Mouse (Mus musculus): Measurements from ENCODE around the gene B4galnt1. TPM values are rescaled to one million over a fixed set of nuclear protein-coding genes. Genes with fewer than 3 reads are reported as not detected.
"Not testable (repeated sequence)": the region's sequence is repeated elsewhere in the genome, so short reads cannot be mapped to it uniquely, and the experiment has no call there.

Gene B4galnt1
- total RNA-seq, 2 experiments from 2014 or later = 116 to 122 TPM

DNA sequence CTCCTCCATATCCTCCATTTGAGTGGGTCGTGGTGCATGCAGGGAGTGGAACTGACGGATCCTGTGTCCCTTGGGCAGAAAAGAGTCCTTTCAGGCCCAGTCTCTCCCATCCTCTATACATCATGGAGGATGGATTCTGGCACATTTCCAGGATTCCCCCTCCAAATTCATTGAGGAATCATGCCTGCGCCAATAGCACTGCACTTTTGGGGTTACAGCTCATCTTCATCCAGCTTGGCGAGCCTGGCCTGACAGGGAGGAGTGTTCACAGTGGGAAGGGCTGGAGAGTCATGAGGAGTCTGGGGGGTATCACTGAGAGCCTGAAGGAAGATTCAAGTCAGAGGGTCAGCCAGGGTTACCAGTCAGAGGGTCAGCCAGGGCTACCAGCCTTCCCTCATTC lies 17.6 kb downstream of the B4galnt1 start:
- intact Hi-C loops (cut with DNase I) = no loop called here
- no peak for DNase-seq (ENCODE audit: low spot score in 2 of 2)

- DNase-seq (ENCODE audit: low spot score in 2 of 2) = no peak
Observed at GRCm38 (mm10) chr10:127183759-127184158, 18.7 kb downstream of the B4galnt1 start.

GRCm38 (mm10) chr10:127185101-127185500 lies 20.1 kb downstream of the B4galnt1 start:
- intact Hi-C loops (cut with DNase I) = no loop called here
- DNase-seq (ENCODE audit: low spot score in 2 of 2) = peak in 1 of 2 experiments; percentile 31

More at GRCm38 (mm10) chr10:127183759-127184158, 18.7 kb downstream of the B4galnt1 start:
- intact Hi-C loops (cut with DNase I) = no loop called here

GRCm38 (mm10) chr10:127185506-127185905 lies 20.5 kb downstream of the B4galnt1 start:
- no peak for DNase-seq (ENCODE audit: low spot score in 2 of 2)
- intact Hi-C loops (cut with DNase I) = no loop called here

DNA sequence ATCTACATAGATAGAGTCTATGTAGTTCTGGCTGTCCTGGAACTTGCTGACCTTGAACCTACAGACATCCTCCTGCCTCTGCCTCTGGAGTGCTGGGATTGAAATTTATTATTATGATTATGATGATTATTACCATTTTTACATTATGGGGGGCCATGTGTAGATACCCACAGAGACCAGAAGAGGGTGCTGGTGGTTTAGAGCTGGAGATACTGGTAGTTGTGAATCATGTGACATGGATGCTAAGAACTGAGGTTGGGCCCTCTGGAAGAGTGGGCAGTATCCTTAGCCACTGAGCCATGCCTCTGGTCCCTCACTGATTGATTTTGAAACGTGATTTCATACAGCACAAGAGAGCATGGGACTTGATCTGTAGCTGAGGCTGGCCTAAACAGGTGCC lies 21.4 kb downstream of the B4galnt1 start:
- DNase-seq (ENCODE audit: low spot score in 2 of 2) = no peak
- intact Hi-C loops (cut with DNase I) = no loop called here

- intact Hi-C loops (cut with DNase I) = no loop called here
- peak; percentile 82 to 86 for DNase-seq (ENCODE audit: low spot score in 2 of 2)
Observed at GRCm38 (mm10) chr10:127187371-127188078, 22.5 kb downstream of the B4galnt1 start.

- intact Hi-C loops (cut with DNase I) = no loop called here
- no peak for DNase-seq (ENCODE audit: low spot score in 2 of 2)
Observed at GRCm38 (mm10) chr10:127188079-127188453, 23.0 kb downstream of the B4galnt1 start.

- DNase-seq (ENCODE audit: low spot score in 2 of 2) = peak; percentile 54 to 77
- intact Hi-C loops (cut with DNase I) = no loop called here
Observed at GRCm38 (mm10) chr10:127188465-127189115, 23.6 kb downstream of the B4galnt1 start.

GRCm38 (mm10) chr10:127189116-127189650 lies 24.2 kb downstream of the B4galnt1 start:
- DNase-seq (ENCODE audit: low spot score in 2 of 2) = peak in 1 of 2 experiments; percentile 19
- intact Hi-C loops (cut with DNase I) = no loop called here

DNA sequence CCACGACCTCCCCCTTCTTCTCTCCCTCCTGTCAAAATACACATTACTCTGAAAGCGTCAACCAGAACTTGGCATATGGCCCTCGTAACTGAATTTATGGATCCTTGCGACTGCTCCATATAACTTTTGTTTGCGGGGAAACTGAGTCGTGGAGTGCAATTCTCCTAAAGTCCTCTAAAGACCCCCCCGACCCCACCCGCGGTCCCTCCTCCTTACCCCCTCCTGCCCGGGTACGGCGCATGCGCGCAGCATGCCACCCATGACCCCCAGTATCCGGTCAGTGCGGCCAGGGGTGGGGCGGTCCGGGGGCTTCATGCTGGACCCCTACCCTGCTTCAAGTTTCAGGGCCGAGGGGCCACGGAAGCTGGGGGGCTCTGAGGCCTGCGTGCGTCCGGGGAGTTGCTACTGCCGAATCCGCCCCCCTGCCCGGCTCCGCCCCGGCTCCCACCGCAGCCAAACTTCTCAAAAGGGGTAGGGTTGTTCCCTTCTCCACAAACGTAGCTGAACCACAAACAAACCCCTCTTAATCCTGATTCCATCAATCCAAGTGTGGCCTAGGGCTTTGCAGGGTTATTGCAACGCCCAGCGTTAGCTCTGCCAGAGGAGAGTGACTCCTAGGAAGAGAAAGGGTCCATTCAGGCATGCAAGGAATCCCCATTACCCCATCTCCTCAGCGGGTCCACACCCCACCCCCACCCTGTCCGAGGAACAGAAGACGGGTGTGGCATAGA lies 24.8 kb downstream of the B4galnt1 start, which contains the start of gene Arhgef25:
Gene Arhgef25 (minus strand): TSS at position 433 of the 731 bp plus-strand sequence.
- intact Hi-C loops (cut with DNase I) = no loop called here
- DNase-seq (ENCODE audit: low spot score in 2 of 2) = peak in 1 of 2 experiments; percentile 32

- intact Hi-C loops (cut with DNase I) = no loop called here
- DNase-seq (ENCODE audit: low spot score in 2 of 2) = no peak
Observed at GRCm38 (mm10) chr10:127190398-127191190, 25.6 kb downstream of the B4galnt1 start.

GRCm38 (mm10) chr10:127191191-127192056 lies 26.4 kb downstream of the B4galnt1 start:
- no peak for DNase-seq (ENCODE audit: low spot score in 2 of 2)
- intact Hi-C loops (cut with DNase I) = no loop called here

- DNase-seq (ENCODE audit: low spot score in 2 of 2); intact Hi-C loops (cut with DNase I): not testable (repeated sequence)
Observed at GRCm38 (mm10) chr10:127192057-127192328, 27.0 kb downstream of the B4galnt1 start.

DNA sequence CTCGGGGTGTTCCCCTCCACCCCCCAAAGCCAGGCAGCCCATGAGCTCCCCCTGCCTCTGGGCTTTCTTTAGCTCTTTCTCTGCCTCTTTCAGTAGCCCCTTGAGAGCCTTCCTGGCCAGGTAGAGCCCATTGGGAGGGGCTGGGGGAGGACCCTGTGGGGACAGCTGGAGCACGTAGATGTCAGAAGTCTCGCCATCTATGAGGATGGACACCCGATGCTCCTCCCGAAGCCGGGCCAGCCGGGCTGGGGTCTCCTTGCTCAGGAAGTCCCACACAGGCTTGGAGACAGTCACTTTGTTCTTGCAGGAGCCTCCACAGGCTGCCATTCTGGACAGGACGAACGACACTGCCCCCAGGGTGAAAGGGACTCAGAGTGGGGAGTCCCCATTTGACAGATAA lies 28.0 kb downstream of the B4galnt1 start:
- intact Hi-C loops (cut with DNase I) = no loop called here

DNA sequence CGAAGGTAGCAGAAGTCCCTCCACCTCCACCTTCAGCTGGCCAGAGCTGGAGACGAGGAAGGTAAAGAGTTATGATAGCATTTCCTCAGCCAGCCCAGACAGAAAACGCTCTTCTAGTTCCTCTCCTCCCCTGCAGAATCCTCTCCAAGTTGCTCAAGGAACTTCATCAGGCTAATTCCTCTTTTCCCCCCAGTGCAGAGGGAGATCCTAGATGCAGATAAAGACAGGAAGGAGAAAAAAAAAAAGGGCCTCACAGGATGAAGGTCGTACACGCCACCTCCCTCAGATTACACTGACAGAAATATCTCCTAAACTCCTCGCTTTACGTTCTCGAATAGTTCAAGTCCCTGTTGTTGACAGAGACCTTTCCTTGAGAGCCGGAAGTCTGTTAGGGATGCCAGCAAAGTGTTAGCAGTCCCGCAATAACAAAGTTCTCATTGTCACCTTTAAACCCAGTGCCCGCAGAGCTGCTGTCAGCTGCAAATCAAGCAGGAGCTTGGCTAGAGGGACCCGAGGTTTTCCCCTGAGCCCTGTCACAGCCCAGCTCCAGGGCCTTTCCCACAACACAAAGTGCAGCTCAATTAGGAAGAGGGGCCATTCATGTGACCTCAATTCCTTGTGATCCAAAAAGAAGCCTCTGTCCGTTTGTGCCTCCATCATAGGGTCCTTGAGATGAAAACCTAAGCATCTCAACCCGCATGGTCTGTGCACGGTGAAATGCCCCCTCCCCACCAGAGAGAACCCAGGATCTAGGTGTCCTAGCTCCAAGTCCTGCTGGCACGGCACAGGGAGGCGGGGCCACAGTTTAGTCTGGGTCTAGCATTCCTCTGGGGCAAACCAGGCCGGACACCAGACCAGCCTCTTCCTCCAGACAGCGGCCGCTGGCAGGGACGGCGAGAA lies 29.7 kb downstream of the B4galnt1 start:
- peak in 1 of 2 experiments; percentile 66 for DNase-seq (ENCODE audit: low spot score in 2 of 2)
- intact Hi-C loops (cut with DNase I) = loop anchor here (2.0 kb wide), 1 partner anchor 16 kb away; the partner anchor contains the start of gene Pip4k2c

More for the DNA sequence above, 28.0 kb downstream of the B4galnt1 start:
- DNase-seq (ENCODE audit: low spot score in 2 of 2) = no peak

- peak in 1 of 2 experiments; percentile 62 for DNase-seq (ENCODE audit: low spot score in 2 of 2)
Observed at GRCm38 (mm10) chr10:127195328-127196129, 30.5 kb downstream of the B4galnt1 start, which contains the start of gene Dtx3. TSS of gene Dtx3 (minus strand) at chr10:127195728.

GRCm38 (mm10) chr10:127196392-127196791 lies 31.4 kb downstream of the B4galnt1 start:
- intact Hi-C loops (cut with DNase I) = no loop called here
- peak; percentile 67 to 74 for DNase-seq (ENCODE audit: low spot score in 2 of 2)

More at GRCm38 (mm10) chr10:127195328-127196129, 30.5 kb downstream of the B4galnt1 start, which contains the start of gene Dtx3:
- intact Hi-C loops (cut with DNase I) = loop anchor here (2.0 kb wide), 1 partner anchor 15 kb away; the partner anchor contains the start of gene Pip4k2c
